Mouse (Mus musculus): ENCODE results near the gene Catsper3. TPM values are rescaled to one million over a fixed set of nuclear protein-coding genes. Genes with fewer than 3 reads are reported as not detected.

The Catsper3 gene
- total and polyA plus RNA-seq, 3 experiments, result not detected

GRCm38 (mm10) chr13:55742306-55742705 lies 42.1 kb upstream of the Catsper3 start:
- H3K79me2 ChIP-seq (ENCODE audit: control insufficient read depth, insufficient read depth, low read length, poor library complexity), result no peaks in the 10 kb centered on the region
- no peak overlapping the region for H3K27ac ChIP-seq (ENCODE audit: control insufficient read depth, low read depth, low read length)
- no peak for DNase-seq (ENCODE audit: low read depth, low spot score)
- no peaks in the 10 kb centered on the region for H3K9me3 ChIP-seq (replicated peaks; ENCODE audit: insufficient read depth, low read length)
- H3K4me1 ChIP-seq (ENCODE audit: control insufficient read depth in 1 of 2, insufficient read depth in 2 of 2, low read length in 2 of 2), result no peaks in the 10 kb centered on the region
- no peaks in the 10 kb centered on the region for H3K36me3 ChIP-seq (ENCODE audit: control insufficient read depth in 1 of 2, insufficient read depth in 2 of 2, low read length in 2 of 2)
- TF ChIP-seq ZKSCAN1 (IDR thresholded peaks at IDR 0.05; ENCODE audit: low read depth, low read length) (no peak), USF2 (IDR thresholded peaks at IDR 0.05; ENCODE audit: borderline replicate concordance in 1 of 2, insufficient read depth in 1 of 2, low read depth in 1 of 2, low read length in 2 of 2) (no peak), CHD1 (IDR thresholded peaks at IDR 0.05; ENCODE audit: low read depth, low read length) (no peak), ELF1 (IDR thresholded peaks at IDR 0.05; ENCODE audit: low read depth, low read length) (no peak)
- H3K9ac ChIP-seq (ENCODE audit: control insufficient read depth, low read depth, low read length, poor library complexity, severe bottlenecking), result no peak overlapping the region
- H3K4me3 ChIP-seq (ENCODE audit: control insufficient read depth in 1 of 2, insufficient read depth in 1 of 2, low read depth in 2 of 2, low read length in 2 of 2), result no peak overlapping the region
- H3K27me3 ChIP-seq (ENCODE audit: control insufficient read depth in 1 of 2, insufficient read depth in 2 of 2, low read length in 2 of 2), result no peaks in the 10 kb centered on the region

GRCm38 (mm10) chr13:55754380-55754779 lies 30.0 kb upstream of the Catsper3 start:
- H3K4me1 ChIP-seq (ENCODE audit: control insufficient read depth in 1 of 2, insufficient read depth in 2 of 2, low read length in 2 of 2), result no peaks in the 10 kb centered on the region; a peak in 1 of 4 replicates
- DNase-seq (ENCODE audit: low read depth, low spot score), result peak; percentile 22
- H3K9ac ChIP-seq (ENCODE audit: control insufficient read depth, low read depth, low read length, poor library complexity, severe bottlenecking), result no peak overlapping the region
- H3K9me3 ChIP-seq (replicated peaks; ENCODE audit: insufficient read depth, low read length), result no peaks in the 10 kb centered on the region
- no peaks in the 10 kb centered on the region for H3K79me2 ChIP-seq (ENCODE audit: control insufficient read depth, insufficient read depth, low read length, poor library complexity)
- TF ChIP-seq MEF2A (IDR thresholded peaks at IDR 0.05; ENCODE audit: extremely low read depth, insufficient replicate concordance, low read depth, low read length, poor library complexity, severe bottlenecking) (no peak), ETS1 (IDR thresholded peaks at IDR 0.05; ENCODE audit: low read depth, low read length) (no peak), GATA1 (IDR thresholded peaks at IDR 0.05; ENCODE audit: low read depth, low read length) (no peak), USF2 (IDR thresholded peaks at IDR 0.05; ENCODE audit: borderline replicate concordance in 1 of 2, insufficient read depth in 1 of 2, low read depth in 1 of 2, low read length in 2 of 2) (no peak)
- H3K36me3 ChIP-seq (ENCODE audit: control insufficient read depth in 1 of 2, insufficient read depth in 2 of 2, low read length in 2 of 2), result no peaks in the 10 kb centered on the region
- H3K4me3 ChIP-seq (ENCODE audit: control insufficient read depth in 1 of 2, insufficient read depth in 1 of 2, low read depth in 2 of 2, low read length in 2 of 2), result no peak overlapping the region
- H3K27ac ChIP-seq (ENCODE audit: control insufficient read depth, low read depth, low read length), result no peak overlapping the region
- H3K27me3 ChIP-seq (ENCODE audit: control insufficient read depth in 1 of 2, insufficient read depth in 2 of 2, low read length in 2 of 2), result no peaks in the 10 kb centered on the region

- no peaks in the 10 kb centered on the region for H3K27me3 ChIP-seq (ENCODE audit: control insufficient read depth in 1 of 2, insufficient read depth in 2 of 2, low read length in 2 of 2)
- no peak for DNase-seq (ENCODE audit: low read depth, low spot score)
- no peaks in the 10 kb centered on the region for H3K36me3 ChIP-seq (ENCODE audit: control insufficient read depth in 1 of 2, insufficient read depth in 2 of 2, low read length in 2 of 2)
- H3K4me3 ChIP-seq (ENCODE audit: control insufficient read depth in 1 of 2, insufficient read depth in 1 of 2, low read depth in 2 of 2, low read length in 2 of 2), result no peak overlapping the region
- H3K4me1 ChIP-seq (ENCODE audit: control insufficient read depth in 1 of 2, insufficient read depth in 2 of 2, low read length in 2 of 2), result no peaks in the 10 kb centered on the region; a peak in 1 of 4 replicates
- H3K9me3 ChIP-seq (replicated peaks; ENCODE audit: insufficient read depth, low read length), result no peaks in the 10 kb centered on the region
- TF ChIP-seq JUND (IDR thresholded peaks at IDR 0.05; ENCODE audit: low read depth, low read length) (no peak), CTCF (IDR thresholded peaks at IDR 0.05 in 2 of 3, conservative IDR thresholded peaks at IDR 0.05 in 1 of 3; ENCODE audit: control insufficient read depth in 1 of 3, insufficient read depth in 1 of 3, low read depth in 2 of 3, low read length in 3 of 3, poor library complexity in 1 of 3, severe bottlenecking in 1 of 3) (no peak), GATA1 (IDR thresholded peaks at IDR 0.05; ENCODE audit: low read depth, low read length) (no peak), E2F4 (IDR thresholded peaks at IDR 0.05; ENCODE audit: borderline replicate concordance, low read depth, low read length) (no peak), TCF12 (IDR thresholded peaks at IDR 0.05; ENCODE audit: low read depth, low read length) (no peak), CHD2 (IDR thresholded peaks at IDR 0.05; ENCODE audit: low read length) (no peak), ELF1 (IDR thresholded peaks at IDR 0.05; ENCODE audit: low read depth, low read length) (no peak), RCOR1 (IDR thresholded peaks at IDR 0.05; ENCODE audit: low read depth, low read length) (no peak), USF2 (IDR thresholded peaks at IDR 0.05; ENCODE audit: borderline replicate concordance in 1 of 2, insufficient read depth in 1 of 2, low read depth in 1 of 2, low read length in 2 of 2) (no peak), ZMIZ1 (IDR thresholded peaks at IDR 0.05; ENCODE audit: low read depth, low read length) (no peak)
- no peaks in the 10 kb centered on the region for H3K79me2 ChIP-seq (ENCODE audit: control insufficient read depth, insufficient read depth, low read length, poor library complexity)
- no peak overlapping the region for H3K9ac ChIP-seq (ENCODE audit: control insufficient read depth, low read depth, low read length, poor library complexity, severe bottlenecking)
- no peak overlapping the region for H3K27ac ChIP-seq (ENCODE audit: control insufficient read depth, low read depth, low read length)
Observed at GRCm38 (mm10) chr13:55756789-55757188, 27.6 kb upstream of the Catsper3 start.

All from MEL (cell line).